Mouse (Mus musculus): ENCODE results near the gene Olfr910.

Gene Olfr910

GRCm38 (mm10) chr9:38537549-38537948 lies at the start of gene Olfr910:
TSS of gene Olfr910 (plus strand) at chr9:38537849.
- DNase-seq: no peak

DNA sequence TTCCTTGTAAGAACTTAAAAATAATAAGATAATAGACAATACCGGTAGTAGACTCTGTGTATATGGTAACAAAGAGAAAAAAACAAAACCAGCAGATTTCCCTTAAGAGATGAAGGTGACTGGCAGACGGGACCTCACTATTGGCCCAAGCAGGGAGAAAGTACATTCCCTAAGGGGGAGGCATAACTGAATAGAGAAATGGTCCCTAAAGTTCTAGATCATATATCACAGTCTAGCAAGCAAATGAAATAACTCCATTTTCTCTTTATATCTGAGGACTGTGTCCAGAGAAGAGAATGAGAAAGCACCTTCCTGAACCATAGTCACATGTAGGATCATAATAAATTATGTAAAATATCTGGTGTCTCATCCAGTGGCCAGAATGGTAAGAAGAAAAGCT lies 42.1 kb upstream of the Olfr910 start, which contains the start of gene Olfr907:
Olfr907 (plus strand) TSS at position 301 of the 400 bp plus-strand sequence.
- DNase-seq: no peak

- no peak for DNase-seq
Observed at GRCm38 (mm10) chr9:38512353-38512752, 25.3 kb upstream of the Olfr910 start.

DNA sequence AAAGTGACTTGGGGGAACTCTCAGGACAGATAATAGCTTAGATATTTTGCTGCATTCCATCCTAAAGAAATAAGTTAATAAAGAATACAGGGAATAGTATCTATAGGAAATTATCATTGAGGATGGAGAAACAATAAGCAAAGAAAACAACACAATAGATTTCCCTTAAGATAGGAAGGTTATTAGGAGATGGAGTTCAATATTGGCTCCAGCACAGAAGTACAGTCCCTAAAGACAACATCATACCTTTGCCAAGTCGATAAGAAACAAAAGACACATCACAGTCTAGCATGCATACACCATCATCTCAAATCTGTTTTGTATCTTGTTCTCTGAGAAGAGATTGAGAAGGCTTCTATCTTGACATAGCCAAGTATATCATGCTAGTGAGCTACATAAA lies 16.4 kb upstream of the Olfr910 start, which contains the start of gene Olfr911-ps1:
Olfr911-ps1 (plus strand) TSS at position 301 of the 400 bp plus-strand sequence.
- DNase-seq: no peak

GRCm38 (mm10) chr9:38579878-38580277 lies 42.2 kb downstream of the Olfr910 start, which contains the start of gene Olfr912:
TSS of gene Olfr912 (plus strand) at chr9:38580178.
- DNase-seq: no peak

All from right cerebral cortex, postnatal 14 days (tissue).